Mouse (Mus musculus): Measurements from ENCODE around the gene Nxph4. TPM values are rescaled to one million over a fixed set of nuclear protein-coding genes. Genes with fewer than 3 reads are reported as not detected.

The Nxph4 gene
- polyA plus RNA-seq (2015; fragmentation: Illumina TruSeq; extraction: RNeasy Lipid Tissue Mini Kit (QIAGEN cat#74804); ENCODE audit: insufficient read depth, low replicate concordance): not detected

DNA sequence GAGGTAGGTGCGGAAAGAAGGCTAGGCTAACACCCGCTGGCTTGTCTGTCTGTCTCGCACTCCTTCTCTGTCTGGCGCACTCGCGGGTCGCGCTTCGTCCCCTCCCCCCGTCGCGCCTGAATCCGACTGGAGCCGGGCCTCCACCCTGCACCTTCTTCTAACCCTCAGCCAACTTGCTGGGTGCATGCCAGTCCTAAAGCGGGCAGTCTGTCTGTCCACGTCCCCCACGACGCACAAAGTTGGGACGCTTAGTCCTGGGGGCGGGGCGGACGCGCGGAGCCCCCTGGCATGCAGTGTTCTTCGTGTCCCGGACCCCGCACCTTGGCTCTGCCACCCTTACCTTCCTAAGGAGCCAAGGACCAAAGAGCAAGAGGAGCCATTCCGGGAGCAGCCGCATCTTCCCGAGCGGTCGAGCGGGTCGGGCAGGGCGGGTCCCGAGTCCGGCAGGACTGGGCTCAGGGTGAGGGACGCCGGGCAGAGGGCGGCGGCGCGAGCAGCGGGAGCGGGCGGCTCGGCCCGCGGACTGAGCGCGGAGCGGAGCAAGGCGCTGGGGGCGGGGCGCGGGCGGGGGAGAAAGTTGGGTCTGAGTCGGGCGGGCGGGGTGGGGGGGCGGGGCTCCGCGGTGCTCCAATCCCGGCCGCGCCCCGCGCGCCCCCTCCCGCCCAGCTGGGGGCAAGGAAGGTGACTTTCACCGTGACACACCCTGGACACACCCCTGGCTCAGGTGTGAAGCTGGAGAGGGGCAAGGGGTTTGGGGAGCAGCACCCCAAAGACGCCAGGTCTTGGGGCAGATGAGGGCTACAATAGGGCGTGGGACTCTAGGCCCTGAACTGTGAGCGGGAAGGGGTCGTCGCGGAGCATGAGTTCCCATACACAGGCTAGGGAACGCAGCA, at the start of gene Nxph4:
Nxph4 (minus strand) TSS at position 524 of the 893 bp plus-strand sequence.

DNA sequence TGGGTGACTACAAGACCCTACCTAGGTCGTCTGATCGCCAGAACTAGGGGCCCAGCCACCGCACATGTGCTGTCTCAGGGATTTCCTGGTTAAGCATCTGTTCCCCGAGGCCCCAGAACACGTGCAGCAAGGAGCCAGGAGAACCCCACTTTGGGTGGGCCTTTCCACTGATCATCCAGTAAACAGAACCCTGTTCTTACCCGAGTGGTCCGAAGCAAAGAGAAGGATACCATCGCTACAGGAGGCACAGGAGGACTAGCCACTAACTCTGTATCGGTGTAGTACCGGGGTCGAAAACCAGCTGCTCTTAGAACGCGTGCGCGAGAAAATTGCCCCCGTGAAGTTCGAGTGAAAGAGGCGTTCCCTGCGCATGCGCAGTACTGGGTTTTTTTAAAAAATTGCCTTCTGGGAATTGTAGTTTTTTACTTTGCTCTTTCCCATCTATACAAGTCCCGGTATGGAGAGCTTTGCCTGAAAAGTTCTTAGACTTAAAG, 12.2 kb downstream of the Nxph4 start, which contains the start of gene Shmt2:
Shmt2 (minus strand) TSS at position 357 of the 494 bp plus-strand sequence.

DNA sequence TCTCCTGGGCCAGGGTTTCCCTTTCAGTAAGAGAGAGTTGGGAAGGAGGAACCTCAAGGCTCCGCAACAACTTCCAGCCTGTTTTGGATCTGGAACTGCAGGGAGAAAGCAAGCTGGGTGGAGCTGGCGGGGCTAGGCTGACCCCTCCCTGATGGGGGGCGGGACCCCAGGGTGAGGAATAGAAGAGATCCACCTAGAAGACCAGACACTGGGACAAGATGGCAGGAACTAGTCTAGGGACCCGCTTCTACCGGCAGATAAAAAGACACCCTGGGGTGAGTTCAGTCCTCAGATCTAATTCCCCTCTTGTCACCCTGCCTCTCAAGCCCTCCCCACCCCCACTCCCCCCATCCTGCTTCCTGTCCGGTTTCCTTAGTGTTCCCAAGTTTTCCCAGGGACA, 19.6 kb downstream of the Nxph4 start, which contains the start of gene Ndufa4l2:
Ndufa4l2 (plus strand) TSS at position 204 of the 400 bp plus-strand sequence.

DNA sequence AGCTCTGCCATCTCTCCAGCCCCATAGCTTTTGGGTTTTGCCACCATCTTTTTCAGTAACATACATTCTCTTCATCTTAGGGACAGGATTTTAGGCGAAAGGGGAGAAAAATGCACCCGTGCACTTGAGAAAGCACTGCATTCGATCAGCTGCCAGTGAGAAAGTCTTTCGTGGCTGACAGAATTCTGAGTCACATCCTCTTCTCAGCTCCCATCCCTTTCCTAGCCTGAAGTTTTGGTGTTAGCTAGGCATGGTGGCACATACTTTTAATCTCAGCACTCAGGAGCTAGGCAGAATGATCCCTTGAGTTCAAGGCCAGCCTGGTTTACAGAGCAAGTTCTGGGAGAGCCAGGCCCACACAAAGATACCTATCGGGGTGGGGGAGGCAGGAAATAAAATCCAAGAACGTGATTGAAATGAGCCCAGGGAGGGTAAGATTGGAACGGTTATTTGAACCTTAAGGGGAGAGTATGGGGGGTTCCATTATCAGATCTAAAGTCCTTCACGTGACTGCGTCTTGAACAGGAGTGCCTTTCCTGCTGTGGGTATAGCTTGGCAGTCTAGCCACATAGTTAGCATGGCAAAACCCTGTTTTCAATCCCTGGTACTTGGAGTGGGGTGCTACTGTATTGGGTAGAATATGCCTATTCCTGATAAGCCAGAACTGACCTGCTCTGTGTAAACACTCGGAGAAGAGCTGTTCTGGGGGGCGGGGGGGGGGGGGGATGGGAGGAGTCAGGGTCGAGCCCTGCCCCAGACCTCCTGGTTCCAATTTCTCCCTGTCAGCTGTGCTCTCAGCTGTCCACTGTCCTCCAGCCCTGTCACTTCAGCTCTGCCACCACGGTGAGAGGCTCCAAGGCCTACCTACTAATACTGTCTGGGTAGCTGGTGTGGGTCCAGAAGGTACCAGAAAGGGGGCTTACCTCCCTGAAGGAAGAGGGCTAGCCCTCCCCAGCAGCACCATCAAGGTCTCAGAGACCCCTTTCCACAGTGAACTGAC, 33.2 kb downstream of the Nxph4 start, which contains the start of gene Stac3:
Stac3 (plus strand) TSS at position 793 of the 1,000 bp plus-strand sequence.

Other genes starting within 250 kb of the Nxph4 start
- gene Mbd6, start 245.5 kb downstream of the Nxph4 start, polyA plus RNA-seq (2015; fragmentation: Illumina TruSeq; extraction: RNeasy Lipid Tissue Mini Kit (QIAGEN cat#74804); ENCODE audit: insufficient read depth, low replicate concordance): 18.9 TPM
- 29.4 TPM for gene Mars, start 222.8 kb downstream of the Nxph4 start, polyA plus RNA-seq (2015; fragmentation: Illumina TruSeq; extraction: RNeasy Lipid Tissue Mini Kit (QIAGEN cat#74804); ENCODE audit: insufficient read depth, low replicate concordance)
- gene Arhgap9, start 212.6 kb downstream of the Nxph4 start, polyA plus RNA-seq (2015; fragmentation: Illumina TruSeq; extraction: RNeasy Lipid Tissue Mini Kit (QIAGEN cat#74804); ENCODE audit: insufficient read depth, low replicate concordance): 70.2 TPM
- 0.39 TPM for gene Gli1, start 192.6 kb downstream of the Nxph4 start, polyA plus RNA-seq (2015; fragmentation: Illumina TruSeq; extraction: RNeasy Lipid Tissue Mini Kit (QIAGEN cat#74804); ENCODE audit: insufficient read depth, low replicate concordance)
- not detected for gene Inhbe, start 180.1 kb downstream of the Nxph4 start, polyA plus RNA-seq (2015; fragmentation: Illumina TruSeq; extraction: RNeasy Lipid Tissue Mini Kit (QIAGEN cat#74804); ENCODE audit: insufficient read depth, low replicate concordance)
- not detected for gene Inhbc, start 164.1 kb downstream of the Nxph4 start, polyA plus RNA-seq (2015; fragmentation: Illumina TruSeq; extraction: RNeasy Lipid Tissue Mini Kit (QIAGEN cat#74804); ENCODE audit: insufficient read depth, low replicate concordance)
- gene R3hdm2, start 154.2 kb downstream of the Nxph4 start, polyA plus RNA-seq (2015; fragmentation: Illumina TruSeq; extraction: RNeasy Lipid Tissue Mini Kit (QIAGEN cat#74804); ENCODE audit: insufficient read depth, low replicate concordance): 99.4 TPM
- gene Stac3, start 32.9 kb downstream of the Nxph4 start, polyA plus RNA-seq (2015; fragmentation: Illumina TruSeq; extraction: RNeasy Lipid Tissue Mini Kit (QIAGEN cat#74804); ENCODE audit: insufficient read depth, low replicate concordance): 3.6 TPM
- gene Ndufa4l2, start 19.6 kb downstream of the Nxph4 start, polyA plus RNA-seq (2015; fragmentation: Illumina TruSeq; extraction: RNeasy Lipid Tissue Mini Kit (QIAGEN cat#74804); ENCODE audit: insufficient read depth, low replicate concordance): 1.8 TPM
- 27.0 TPM for gene Shmt2, start 12.1 kb downstream of the Nxph4 start, polyA plus RNA-seq (2015; fragmentation: Illumina TruSeq; extraction: RNeasy Lipid Tissue Mini Kit (QIAGEN cat#74804); ENCODE audit: insufficient read depth, low replicate concordance)
- 26.0 TPM for gene Lrp1, start 86.6 kb upstream of the Nxph4 start, polyA plus RNA-seq (2015; fragmentation: Illumina TruSeq; extraction: RNeasy Lipid Tissue Mini Kit (QIAGEN cat#74804); ENCODE audit: insufficient read depth, low replicate concordance)
- 130 TPM for gene Stat6, start 108.4 kb upstream of the Nxph4 start, polyA plus RNA-seq (2015; fragmentation: Illumina TruSeq; extraction: RNeasy Lipid Tissue Mini Kit (QIAGEN cat#74804); ENCODE audit: insufficient read depth, low replicate concordance)
- gene Nemp1, start 132.3 kb upstream of the Nxph4 start, polyA plus RNA-seq (2015; fragmentation: Illumina TruSeq; extraction: RNeasy Lipid Tissue Mini Kit (QIAGEN cat#74804); ENCODE audit: insufficient read depth, low replicate concordance): 17.1 TPM
- gene Nab2, start 134.0 kb upstream of the Nxph4 start, polyA plus RNA-seq (2015; fragmentation: Illumina TruSeq; extraction: RNeasy Lipid Tissue Mini Kit (QIAGEN cat#74804); ENCODE audit: insufficient read depth, low replicate concordance): 10.6 TPM
- gene Myo1a, start 170.6 kb upstream of the Nxph4 start, polyA plus RNA-seq (2015; fragmentation: Illumina TruSeq; extraction: RNeasy Lipid Tissue Mini Kit (QIAGEN cat#74804); ENCODE audit: insufficient read depth, low replicate concordance): 0.35 TPM
- 0.41 TPM for gene Tac2, start 189.9 kb upstream of the Nxph4 start, polyA plus RNA-seq (2015; fragmentation: Illumina TruSeq; extraction: RNeasy Lipid Tissue Mini Kit (QIAGEN cat#74804); ENCODE audit: insufficient read depth, low replicate concordance)
- gene Zbtb39, start 205.0 kb upstream of the Nxph4 start, polyA plus RNA-seq (2015; fragmentation: Illumina TruSeq; extraction: RNeasy Lipid Tissue Mini Kit (QIAGEN cat#74804); ENCODE audit: insufficient read depth, low replicate concordance): 7.9 TPM
- gene Gpr182, start 217.2 kb upstream of the Nxph4 start, polyA plus RNA-seq (2015; fragmentation: Illumina TruSeq; extraction: RNeasy Lipid Tissue Mini Kit (QIAGEN cat#74804); ENCODE audit: insufficient read depth, low replicate concordance): 9.3 TPM
- gene Rdh1, start 225.2 kb upstream of the Nxph4 start, polyA plus RNA-seq (2015; fragmentation: Illumina TruSeq; extraction: RNeasy Lipid Tissue Mini Kit (QIAGEN cat#74804); ENCODE audit: insufficient read depth, low replicate concordance): 1.1 TPM
- 1.9 TPM for gene Rdh16f1, start 225.2 kb upstream of the Nxph4 start, polyA plus RNA-seq (2015; fragmentation: Illumina TruSeq; extraction: RNeasy Lipid Tissue Mini Kit (QIAGEN cat#74804); ENCODE audit: insufficient read depth, low replicate concordance)
- gene Rdh9, start 241.8 kb upstream of the Nxph4 start, polyA plus RNA-seq (2015; fragmentation: Illumina TruSeq; extraction: RNeasy Lipid Tissue Mini Kit (QIAGEN cat#74804); ENCODE audit: insufficient read depth, low replicate concordance): not detected